Mouse (Mus musculus): Measurements from ENCODE around the gene Nedd9.
"Not testable (repeated sequence)": the region's sequence is repeated elsewhere in the genome, so short reads cannot be mapped to it uniquely, and the experiment has no call there.

Gene Nedd9

GRCm38 (mm10) chr13:41321433-41321832 is 165.7 kb downstream of the Nedd9 start:
- DNase-seq (ENCODE audit: low read depth in 1 of 2, low spot score in 2 of 2): no peak

- no peak for DNase-seq (ENCODE audit: low read depth in 1 of 2, low spot score in 2 of 2)
These were observed 166.4 kb downstream of the Nedd9 start for GRCm38 (mm10) chr13:41320749-41321148.

- DNase-seq (ENCODE audit: low read depth in 1 of 2, low spot score in 2 of 2): peak; percentile 33 to 61
These were observed 184.4 kb downstream of the Nedd9 start for GRCm38 (mm10) chr13:41302716-41303115.

GRCm38 (mm10) chr13:41300037-41300436 is 187.1 kb downstream of the Nedd9 start:
- DNase-seq (ENCODE audit: low read depth in 1 of 2, low spot score in 2 of 2): no peak

- DNase-seq (ENCODE audit: low read depth in 1 of 2, low spot score in 2 of 2): no peak
These were observed 188.2 kb downstream of the Nedd9 start for GRCm38 (mm10) chr13:41298996-41299395.

- DNase-seq (ENCODE audit: low read depth in 1 of 2, low spot score in 2 of 2): no peak
These were observed 188.6 kb downstream of the Nedd9 start for GRCm38 (mm10) chr13:41298533-41298932.

- DNase-seq (ENCODE audit: low read depth in 1 of 2, low spot score in 2 of 2): no peak
These were observed 190.8 kb downstream of the Nedd9 start for GRCm38 (mm10) chr13:41296396-41296795.

GRCm38 (mm10) chr13:41295886-41296285 is 191.3 kb downstream of the Nedd9 start:
- DNase-seq (ENCODE audit: low read depth in 1 of 2, low spot score in 2 of 2): no peak

- no peak for DNase-seq (ENCODE audit: low read depth in 1 of 2, low spot score in 2 of 2)
These were observed 193.6 kb downstream of the Nedd9 start for GRCm38 (mm10) chr13:41293595-41293994.

GRCm38 (mm10) chr13:41291466-41291974 is 195.6 kb downstream of the Nedd9 start:
- DNase-seq (ENCODE audit: low read depth in 1 of 2, low spot score in 2 of 2): no peak

- no peak for DNase-seq (ENCODE audit: low read depth in 1 of 2, low spot score in 2 of 2)
These were observed 200.9 kb downstream of the Nedd9 start for GRCm38 (mm10) chr13:41286285-41286684.

- DNase-seq (ENCODE audit: low read depth in 1 of 2, low spot score in 2 of 2): no peak
These were observed 201.7 kb downstream of the Nedd9 start for GRCm38 (mm10) chr13:41285448-41285847.

GRCm38 (mm10) chr13:41283256-41283655 is 203.9 kb downstream of the Nedd9 start:
- peak in 1 of 2 experiments; percentile 20 for DNase-seq (ENCODE audit: low read depth in 1 of 2, low spot score in 2 of 2)

GRCm38 (mm10) chr13:41280696-41281095 is 206.5 kb downstream of the Nedd9 start:
- DNase-seq (ENCODE audit: low read depth in 1 of 2, low spot score in 2 of 2): no peak

GRCm38 (mm10) chr13:41273927-41274650 is 213.1 kb downstream of the Nedd9 start, which contains the start of gene Gm17364:
Gene Gm17364 (minus strand): TSS chr13:41273977.
- no peak for DNase-seq (ENCODE audit: low read depth in 1 of 2, low spot score in 2 of 2)

- no peak for DNase-seq (ENCODE audit: low read depth in 1 of 2, low spot score in 2 of 2)
These were observed 219.2 kb downstream of the Nedd9 start for GRCm38 (mm10) chr13:41267827-41268408.

GRCm38 (mm10) chr13:41263304-41264006 is 223.7 kb downstream of the Nedd9 start:
- DNase-seq (ENCODE audit: low read depth in 1 of 2, low spot score in 2 of 2): no peak

- DNase-seq (ENCODE audit: low read depth in 1 of 2, low spot score in 2 of 2): not testable (repeated sequence)
These were observed 225.5 kb downstream of the Nedd9 start for GRCm38 (mm10) chr13:41261617-41262016.
